Mouse (Mus musculus) brain, embryonic 14.5 days (tissue): ENCODE data around the gene Gemin8.

Experiments
- CTCF ChIP-seq: fragments of 200-500 bp; IDR thresholded peaks from 2 replicates; pipeline ENCODE4 v1.5.1; 2012; ENCODE audit warnings: inconsistent platforms, mild to moderate bottlenecking, moderate library complexity, borderline replicate concordance; ENCODE audit not compliant: insufficient read depth, insufficient read length; ENCODE audit errors: extremely low read depth
- POLR2A ChIP-seq: fragments of 200-500 bp; IDR thresholded peaks from 2 replicates; pipeline ENCODE4 v1.6.1; 2012; ENCODE audit warnings: mild to moderate bottlenecking, inconsistent platforms, borderline replicate concordance; ENCODE audit not compliant: poor library complexity, insufficient read depth, insufficient read length, severe bottlenecking; ENCODE audit errors: extremely low read depth

- TF ChIP-seq CTCF (no peak), POLR2A (no peak)
Measured at GRCm38 (mm10) chrX:166236131-166236530, 65.9 kb downstream of the Gemin8 start.
